Mouse (Mus musculus): ENCODE data around the gene Rac1.

GRCm38 (mm10) chr5:143497451-143497850 lies 30.4 kb downstream of the Rac1 start:
- TF ChIP-seq CTCF (IDR thresholded peaks at IDR 0.05; ENCODE audit: low read depth) (peak; percentile 50), EP300 (optimal IDR thresholded peaks at IDR 0.05) (no peak)

Data from stomach, postnatal 0 days (tissue).